Mouse (Mus musculus) adrenal gland, adult 2 months (tissue): ENCODE measurements around the gene Rab33a. TPM values are rescaled to one million over a fixed set of nuclear protein-coding genes. Genes with fewer than 3 reads are reported as not detected.

ENCODE experiments used
- DNase-seq: peaks from one replicate; pipeline ENCODE4 v3.0.0; 2021
- long read RNA-seq: library from polyadenylated mRNA; stranded (forward); transcript quantifications from one replicate; pipeline ENCODE4 v2.0.0, GENCODE M21; 2021
- polyA plus RNA-seq: library from polyadenylated mRNA; depleted of rRNA; stranded (reverse); fragments of >200 nt; gene quantifications from 2 replicates; pipeline ENCODE4 v1.2.3, GENCODE M21; 2012; rRNA removed
- total RNA-seq, 2 experiments: library from RNA; stranded (reverse); gene quantifications; 2 replicates each; pipeline ENCODE4 v1.2.3; 2021

The Rab33a gene
- total RNA-seq, result 10 to 100 TPM in 1 of 2 experiments, 1 to 10 TPM in 1; 9.4 to 49.1 TPM
- 13.7 and 16.8 TPM in 2 replicates for polyA plus RNA-seq
- long read RNA-seq, partial matches to known transcripts, result 0 of 4 reads
- long read RNA-seq, other reads (novel, unspliced or antisense), result 0 of 4 reads

DNA sequence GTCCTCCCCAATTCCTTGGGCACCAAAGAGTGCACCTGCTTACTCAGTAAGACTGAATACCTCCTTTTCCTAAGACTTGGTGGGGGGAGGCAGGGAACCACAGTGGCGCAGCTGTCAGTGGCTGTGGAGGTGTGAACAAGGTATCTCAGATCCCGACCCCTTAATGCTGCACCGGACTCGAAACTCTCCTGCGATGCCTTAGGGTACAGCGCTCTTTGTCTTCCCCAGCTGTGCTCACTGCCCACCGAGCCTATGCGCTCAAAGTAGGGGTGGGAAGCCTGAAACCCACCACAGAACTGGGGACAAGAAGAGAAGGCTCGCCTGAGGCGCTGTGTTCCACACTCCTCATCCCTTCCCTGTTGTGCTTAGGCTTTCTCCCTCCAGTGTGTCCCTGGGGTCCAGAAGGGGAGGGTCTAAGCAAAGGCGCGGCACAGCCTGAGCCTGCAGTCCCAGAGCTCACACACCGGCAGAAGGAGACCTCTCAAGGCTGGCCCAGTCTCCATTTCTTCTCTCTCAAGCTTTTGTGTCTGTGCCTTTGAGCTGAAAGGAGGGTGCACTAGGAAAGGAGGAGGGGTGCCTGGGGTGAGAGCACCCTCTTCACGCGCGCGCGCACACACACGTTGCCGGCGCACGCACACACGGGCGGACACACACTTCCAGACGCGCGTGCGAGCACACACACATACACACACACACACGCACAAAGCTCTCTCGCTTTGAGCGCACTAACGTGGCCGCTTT, at the start of gene Rab33a:
Gene Rab33a (plus strand): TSS at position 478 of the 741 bp plus-strand sequence.
- peak; percentile 46 for DNase-seq

DNA sequence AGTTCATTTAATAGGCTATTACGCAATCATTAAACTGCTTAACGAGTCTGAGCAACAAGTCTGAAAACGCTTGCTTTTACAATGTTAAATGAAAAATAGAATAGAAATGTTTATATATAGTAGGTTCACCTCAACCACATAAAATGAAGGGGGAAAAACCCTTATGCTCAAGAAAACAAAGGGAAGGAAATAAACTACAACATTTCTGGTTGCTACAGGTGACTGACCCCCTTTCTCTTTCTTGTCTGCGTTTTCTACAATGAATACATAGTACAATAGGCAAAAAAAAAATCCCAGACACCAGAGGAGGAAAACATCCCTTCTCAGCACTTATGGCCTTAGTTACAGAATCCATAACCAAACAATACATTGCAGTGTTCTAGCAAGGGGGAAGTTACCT, 38.0 kb upstream of the Rab33a start:
- DNase-seq, result no peak

DNA sequence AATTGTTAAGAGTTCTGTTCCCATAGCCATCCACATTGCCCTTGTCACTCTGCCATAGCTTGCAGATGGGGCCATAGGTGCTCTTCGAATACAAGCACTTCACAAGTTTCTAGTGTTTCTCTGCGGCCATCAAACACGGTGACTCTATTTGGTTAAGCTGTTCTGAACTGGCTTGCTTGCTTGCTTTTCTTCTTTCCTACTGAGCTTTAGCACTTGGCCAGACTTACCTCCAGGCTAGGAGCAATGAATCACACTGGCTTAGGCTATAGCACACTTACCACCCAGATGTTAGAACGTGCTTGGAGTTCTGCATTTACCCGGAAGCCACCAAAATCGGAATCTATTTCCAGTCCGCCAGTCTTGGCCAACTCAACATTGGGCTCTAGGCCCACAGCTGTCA, 37.4 kb upstream of the Rab33a start:
- no peak for DNase-seq

DNA sequence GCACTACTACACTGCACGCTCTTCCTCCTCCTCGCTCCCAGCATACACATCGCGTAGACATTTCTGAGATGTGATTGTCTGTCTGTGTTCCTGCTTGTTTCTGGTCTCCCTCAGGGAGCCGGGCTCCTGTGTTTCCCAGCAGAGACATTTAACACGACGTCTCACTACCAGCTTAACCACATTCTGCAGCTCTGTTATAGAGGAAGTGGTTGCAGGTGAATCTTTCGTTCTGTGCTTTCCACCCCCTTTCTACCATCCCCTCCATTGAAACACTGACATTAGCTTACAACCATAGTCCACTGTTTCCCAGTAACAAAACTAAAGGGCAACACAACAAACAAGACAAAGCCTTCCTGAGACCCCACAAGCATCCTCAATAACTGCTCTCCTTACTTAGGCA, 25.3 kb upstream of the Rab33a start:
- no peak for DNase-seq

DNA sequence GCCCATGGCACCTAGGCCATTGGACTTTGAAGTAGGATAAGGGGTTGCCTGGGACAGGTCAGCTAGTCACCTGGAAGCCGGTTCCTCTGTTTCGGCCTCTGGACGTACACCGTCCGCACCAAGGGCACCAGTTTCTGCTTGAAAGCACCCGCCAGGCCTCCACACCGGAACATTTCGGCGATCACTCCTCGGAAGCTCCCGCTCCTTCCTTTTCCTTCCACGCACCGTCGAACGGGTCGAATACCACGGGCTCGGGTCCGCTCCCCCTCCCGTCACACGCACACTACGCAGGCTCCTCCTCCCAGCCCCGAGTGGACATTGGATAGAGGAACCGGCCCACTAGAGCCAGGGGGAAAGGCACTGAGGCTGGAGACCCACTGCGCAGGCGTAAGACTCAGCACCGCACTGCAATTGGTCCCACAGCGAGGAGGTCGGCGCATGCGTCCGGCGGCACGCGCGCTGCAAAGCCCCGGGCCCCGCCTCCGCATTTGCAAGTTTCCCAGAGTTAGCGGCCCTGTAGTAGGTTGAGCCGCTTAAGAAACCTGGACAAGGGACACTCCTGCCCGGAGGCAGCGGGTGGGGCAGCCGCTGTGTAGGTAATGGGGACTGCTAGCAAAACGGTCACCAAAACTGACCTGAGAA, 5.8 kb upstream of the Rab33a start, which contains the start of gene Aifm1:
Gene Aifm1 (minus strand): TSS at position 398 of the 642 bp plus-strand sequence.
- DNase-seq, result peak; percentile 97

DNA sequence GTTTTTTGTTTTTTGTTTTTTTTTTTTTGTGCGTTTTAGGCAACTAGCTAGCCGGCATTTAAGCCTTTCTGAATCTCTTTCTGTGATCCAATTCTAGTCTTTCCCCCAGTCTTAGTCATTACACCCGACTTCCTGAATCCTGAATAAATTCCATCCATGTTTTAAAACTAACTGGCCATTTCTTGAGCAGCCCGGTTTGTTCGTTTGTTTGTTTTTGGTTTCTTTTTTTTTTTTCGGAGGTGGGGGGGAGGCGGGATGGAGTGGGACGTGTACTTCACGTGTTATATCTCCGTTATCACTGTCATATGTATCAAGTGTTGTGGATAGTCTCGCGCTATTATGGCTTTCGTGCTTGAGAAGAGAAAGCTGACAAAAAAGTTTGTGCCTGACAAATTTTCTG, 5.3 kb upstream of the Rab33a start:
- DNase-seq, result no peak

DNA sequence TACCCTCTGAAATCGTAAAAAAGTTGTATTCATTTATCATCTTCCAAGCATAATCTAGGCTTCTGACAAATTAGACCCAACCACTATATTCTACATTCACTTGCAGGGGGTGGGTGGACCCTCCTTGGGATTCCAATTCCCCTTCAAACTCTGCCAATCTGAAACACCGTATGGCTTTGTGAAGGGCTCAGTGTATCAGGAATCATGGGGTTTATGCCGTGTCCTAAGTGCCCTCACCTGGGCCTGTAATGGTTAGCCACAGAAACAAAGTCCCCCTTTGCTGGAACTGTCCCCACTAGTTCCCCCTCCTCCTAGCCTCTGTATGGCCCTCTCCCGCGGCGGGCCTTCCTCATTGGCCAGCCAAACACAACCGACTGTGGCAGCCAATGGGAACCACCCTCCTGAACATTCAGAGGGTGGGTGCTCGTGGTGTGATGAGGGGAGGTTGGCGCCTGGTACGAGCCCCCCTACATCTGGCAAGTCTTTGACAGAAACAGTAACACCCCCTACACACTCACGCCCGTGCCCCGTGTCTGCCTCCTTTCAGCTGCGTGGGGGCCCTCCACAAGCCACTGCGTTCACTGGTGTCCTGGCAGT, 776 bp upstream of the Rab33a start:
- peak; percentile 42 for DNase-seq

DNA sequence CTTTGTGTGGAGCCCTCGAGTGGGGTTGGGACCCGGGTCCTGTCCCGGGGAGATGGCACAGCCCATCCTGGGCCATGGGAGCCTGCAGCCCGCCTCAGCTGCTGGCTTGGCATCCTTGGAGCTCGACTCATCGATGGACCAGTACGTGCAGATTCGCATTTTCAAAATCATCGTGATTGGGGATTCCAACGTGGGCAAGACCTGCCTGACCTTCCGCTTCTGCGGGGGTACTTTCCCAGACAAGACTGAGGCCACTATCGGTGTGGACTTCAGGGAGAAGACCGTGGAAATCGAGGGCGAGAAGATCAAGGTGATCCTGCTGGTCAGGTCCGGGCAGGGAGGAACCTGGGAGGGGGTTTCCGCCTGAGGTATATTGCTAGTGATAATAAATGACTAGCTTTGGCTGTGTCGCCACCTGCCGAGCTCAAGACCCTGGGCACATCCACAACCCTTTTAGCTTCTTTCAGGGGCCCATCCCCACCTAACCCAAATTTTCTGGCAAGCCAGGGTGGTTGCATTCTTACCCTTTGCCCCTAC, 532 bp downstream of the Rab33a start:
- no peak for DNase-seq

DNA sequence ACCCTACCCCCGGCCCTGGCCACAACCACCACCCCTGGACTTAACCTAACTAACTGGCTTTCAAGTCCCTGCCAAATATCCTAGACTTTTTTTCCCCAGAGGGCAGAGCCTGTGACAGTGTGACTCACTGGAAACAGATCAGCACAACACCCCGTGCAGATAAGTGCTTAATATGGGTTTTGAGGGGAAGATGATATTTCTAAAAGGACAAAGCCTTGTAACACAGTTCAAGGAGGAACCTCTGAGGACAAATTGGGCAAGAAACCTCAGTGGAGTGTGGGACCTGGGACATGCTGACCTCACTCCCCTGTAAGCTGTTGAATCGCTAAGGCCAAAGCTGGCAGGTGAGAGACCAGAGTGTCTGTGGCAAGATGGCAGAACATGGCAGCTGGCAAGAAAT, 2.6 kb downstream of the Rab33a start:
- DNase-seq, result peak; percentile 63

DNA sequence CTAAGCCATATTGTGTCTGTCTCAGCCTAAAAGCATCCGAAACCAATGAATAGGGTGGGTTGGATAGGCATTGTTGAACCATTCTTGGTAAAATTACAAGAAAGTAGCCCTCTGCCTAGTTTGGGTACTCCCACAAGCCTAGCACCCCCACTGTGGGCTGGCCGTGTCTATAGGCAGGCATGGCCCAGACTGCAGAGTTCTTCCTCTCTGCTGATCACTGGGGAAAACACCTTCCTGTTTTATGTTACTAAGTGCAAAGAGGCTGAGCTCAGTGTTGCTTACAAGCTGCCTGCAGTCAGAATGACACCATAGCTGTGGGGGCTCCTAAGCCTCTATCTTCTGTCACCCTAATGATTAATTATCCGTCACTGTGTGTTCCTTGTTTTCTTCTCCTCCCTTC, 4.4 kb downstream of the Rab33a start:
- DNase-seq, result no peak

DNA sequence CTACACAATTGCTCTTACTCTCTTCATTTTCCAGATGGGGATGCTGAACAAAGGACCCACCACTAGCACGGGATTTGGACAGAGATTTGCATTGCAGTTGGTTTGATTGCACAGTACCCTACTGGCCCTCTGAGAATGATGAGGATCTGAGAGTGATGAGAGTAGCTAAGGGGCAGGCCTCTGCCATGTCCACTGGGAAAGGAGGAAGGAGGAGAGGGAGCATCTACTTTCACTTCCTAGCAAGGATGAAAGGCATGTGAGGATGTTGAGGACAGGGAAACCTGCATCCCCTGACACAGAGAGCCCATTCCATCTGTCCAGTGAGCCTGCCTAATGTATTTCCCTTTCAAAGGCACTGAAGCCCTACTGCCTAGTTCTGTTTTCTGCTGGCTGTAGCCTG, 6.2 kb downstream of the Rab33a start:
- no peak for DNase-seq

DNA sequence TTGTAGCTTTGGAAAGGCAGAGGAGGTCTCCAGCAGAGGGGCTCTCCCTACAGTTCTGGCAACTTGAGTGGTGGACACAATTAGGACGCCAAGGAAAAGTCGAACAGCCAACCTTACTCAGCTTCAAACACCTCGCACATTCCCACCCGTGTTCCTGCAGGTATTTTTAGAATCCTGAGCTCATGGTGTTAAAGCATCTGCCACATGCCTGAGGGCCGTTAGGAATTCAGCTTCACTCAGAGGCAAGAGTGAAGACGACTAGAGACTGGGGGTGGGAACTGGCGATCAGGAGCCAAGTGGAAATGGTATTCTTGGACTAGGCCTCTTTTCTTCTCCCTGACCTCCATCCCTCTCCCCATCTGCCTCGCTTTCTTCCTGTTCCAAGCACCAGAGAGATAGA, 6.8 kb downstream of the Rab33a start:
- no peak for DNase-seq

DNA sequence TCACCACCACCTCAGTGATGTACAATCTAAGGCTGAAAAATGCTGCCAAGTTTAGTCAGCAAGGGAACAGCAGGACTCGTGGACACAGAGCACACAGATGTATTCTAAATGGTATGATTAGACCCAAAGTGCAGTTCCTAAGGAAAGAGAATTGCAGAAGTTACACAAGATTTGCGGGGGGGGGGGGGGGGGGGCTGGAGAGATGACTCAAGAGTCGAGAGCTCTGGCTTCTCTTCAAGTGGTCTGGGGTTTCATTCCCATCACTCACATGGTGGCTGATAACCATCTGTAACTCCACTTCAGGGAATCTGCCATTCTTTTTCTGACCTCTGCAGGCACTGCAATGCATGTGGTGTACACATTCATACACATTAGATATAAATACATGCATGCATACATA, 7.3 kb downstream of the Rab33a start:
- no peak for DNase-seq

DNA sequence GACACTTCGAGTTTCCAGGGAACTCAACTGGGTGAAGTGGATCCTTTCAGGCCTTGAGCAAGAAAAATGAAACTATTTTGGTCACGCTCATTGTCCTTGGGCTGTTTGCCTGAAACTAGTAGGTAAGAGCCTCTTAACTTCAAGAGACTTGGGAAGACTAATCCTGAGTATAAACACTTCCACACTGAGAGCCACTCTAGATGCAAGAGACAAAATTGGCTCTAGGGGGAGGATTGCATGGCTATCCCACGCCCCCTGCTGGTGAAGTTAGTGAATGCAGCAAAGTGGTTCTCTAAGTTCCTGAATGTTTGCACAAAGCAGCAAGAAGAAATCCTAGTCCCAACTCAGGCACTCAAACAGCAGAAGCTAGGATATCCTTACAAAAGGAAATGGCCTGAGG, 13.1 kb downstream of the Rab33a start:
- peak; percentile 80 for DNase-seq

Other genes starting within 250 kb of the Rab33a start
- 10 to 100 TPM in 1 of 2 experiments, 1 to 10 TPM in 1; 9.4 to 11.5 TPM for gene Bcorl1, start 177.9 kb upstream of the Rab33a start, total RNA-seq
- gene Bcorl1, start 177.9 kb upstream of the Rab33a start, polyA plus RNA-seq, result 3.6 and 5.2 TPM in 2 replicates
- gene Elf4, start 56.2 kb upstream of the Rab33a start, total RNA-seq, result 10 to 100 TPM in 1 of 2 experiments, 1 to 10 TPM in 1; 8.2 to 19.1 TPM
- 8.1 and 13.5 TPM in 2 replicates for gene Elf4, start 56.2 kb upstream of the Rab33a start, polyA plus RNA-seq
- gene Aifm1, start 5.7 kb upstream of the Rab33a start, total RNA-seq, result 100 to 1,000 TPM; 164 to 181 TPM
- 9.9 and 14.4 TPM in 2 replicates for gene Aifm1, start 5.7 kb upstream of the Rab33a start, polyA plus RNA-seq
- 10 to 100 TPM in 1 of 2 experiments, 1 to 10 TPM in 1; 9.8 to 11.8 TPM for gene Zfp280c, start 75.2 kb downstream of the Rab33a start, total RNA-seq
- gene Zfp280c, start 75.2 kb downstream of the Rab33a start, polyA plus RNA-seq, result 0.65 and 0.76 TPM in 2 replicates
- 10 to 100 TPM in 1 of 2 experiments, 1 to 10 TPM in 1; 8.3 to 15.0 TPM for gene Slc25a14, start 104.1 kb downstream of the Rab33a start, total RNA-seq
- 1.4 and 1.8 TPM in 2 replicates for gene Slc25a14, start 104.1 kb downstream of the Rab33a start, polyA plus RNA-seq
- under 1 TPM in 1 of 2 experiments, not detected in 1; 0.12 TPM for gene Gpr119, start 155.2 kb downstream of the Rab33a start, total RNA-seq
- 0.09 TPM in 1 of 2 replicates, not detected in the other for gene Gpr119, start 155.2 kb downstream of the Rab33a start, polyA plus RNA-seq
- gene Rbmx2, start 175.7 kb downstream of the Rab33a start, total RNA-seq, result 1 to 10 TPM; 2.0 to 4.3 TPM
- gene Rbmx2, start 175.7 kb downstream of the Rab33a start, polyA plus RNA-seq, result 0.13 and 0.39 TPM in 2 replicates